Mouse (Mus musculus): Measurements from ENCODE around the gene Iscu.

Gene Iscu

GRCm38 (mm10) chr5:113811824-113812420, 39.4 kb downstream of the Iscu start:
- in situ Hi-C loops (cut with MboI, MseI), result loop anchor here (10.0 kb wide), 2 partner anchors 77 to 1673 kb away; partner anchors contain the start of genes Ficd and Sirt4

GRCm38 (mm10) chr5:113812638-113813037, 40.1 kb downstream of the Iscu start:
- in situ Hi-C loops (cut with MboI, MseI), result loop anchor here (10.0 kb wide), 2 partner anchors 78 to 1672 kb away; partner anchors contain the start of genes Ficd and Sirt4

GRCm38 (mm10) chr5:113813608-113814007, 41.1 kb downstream of the Iscu start:
- in situ Hi-C loops (cut with MboI, MseI), result loop anchor here (10.0 kb wide), 2 partner anchors 79 to 1671 kb away; partner anchors contain the start of genes Ficd and Sirt4

- in situ Hi-C loops (cut with MboI, MseI), result loop anchor here (5.0 to 10.0 kb wide), 3 partner anchors 42 to 1670 kb away; partner anchors contain the start of genes Ficd, Iscu, Sart3 and Sirt4
Observed at GRCm38 (mm10) chr5:113814111-113815040, 41.8 kb downstream of the Iscu start.

GRCm38 (mm10) chr5:113815041-113815389, 42.5 kb downstream of the Iscu start:
- in situ Hi-C loops (cut with MboI, MseI), result loop anchor here (5.0 to 10.0 kb wide), 3 partner anchors 43 to 1670 kb away; partner anchors contain the start of genes Ficd, Iscu, Sart3 and Sirt4

- in situ Hi-C loops (cut with MboI, MseI), result loop anchor here (5.0 to 10.0 kb wide), 3 partner anchors 43 to 1669 kb away; partner anchors contain the start of genes Ficd, Iscu, Sart3 and Sirt4
Observed at GRCm38 (mm10) chr5:113815638-113816152, 43.1 kb downstream of the Iscu start.

- in situ Hi-C loops (cut with MboI, MseI), result loop anchor here (5.0 to 10.0 kb wide), 3 partner anchors 46 to 1666 kb away; partner anchors contain the start of genes Ficd, Iscu, Sart3 and Sirt4
Observed at GRCm38 (mm10) chr5:113818572-113818971, 46.0 kb downstream of the Iscu start.

- in situ Hi-C loops (cut with MboI, MseI), result no loop called here
Observed at GRCm38 (mm10) chr5:113824228-113824627, 51.7 kb downstream of the Iscu start.

- in situ Hi-C loops (cut with MboI, MseI), result no loop called here
Observed at GRCm38 (mm10) chr5:113825558-113825957, 53.0 kb downstream of the Iscu start.

GRCm38 (mm10) chr5:113826619-113827018, 54.1 kb downstream of the Iscu start:
- in situ Hi-C loops (cut with MboI, MseI), result no loop called here
